Mouse (Mus musculus) forebrain, embryonic 16.5 days (tissue): ENCODE data around the gene Tcf12. TPM values are rescaled to one million over a fixed set of nuclear protein-coding genes. Genes with fewer than 3 reads are reported as not detected.

Experiments used
- ATAC-seq: fragments of 200-750 bp; cut with Nextera tagmentation; 2 replicates; pipeline ENCODE4 v1.8.0; 2017; ENCODE audit warnings: mild to moderate bottlenecking, moderate library complexity
- H3K27ac ChIP-seq: fragments of 300-500 bp; sonication (generic); 2 replicates; pipeline ENCODE4 v1.5.1; 2014; ENCODE audit warnings: low read length, control low read depth
- H3K27me3 ChIP-seq: fragments of 300-500 bp; sonication (generic); replicated peaks from 2 replicates; pipeline ENCODE4 v1.6.1; 2014; ENCODE audit warnings: low read length; ENCODE audit not compliant: control insufficient read depth, insufficient read depth
- H3K36me3 ChIP-seq: fragments of 300-500 bp; sonication (generic); 2 replicates; pipeline ENCODE4 v1.6.1; 2014; ENCODE audit not compliant: control insufficient read depth, insufficient read depth
- H3K4me1 ChIP-seq: fragments of 300-500 bp; sonication (generic); replicated peaks from 2 replicates; pipeline ENCODE4 v1.6.1; 2014; ENCODE audit warnings: low read length; ENCODE audit not compliant: control insufficient read depth, insufficient read depth
- H3K4me2 ChIP-seq: fragments of 300-500 bp; sonication (generic); 2 replicates; pipeline ENCODE4 v1.6.1; 2014; ENCODE audit warnings: mild to moderate bottlenecking, low read length, control low read depth
- H3K4me3 ChIP-seq: fragments of 300-500 bp; sonication (generic); replicated peaks from 2 replicates; pipeline ENCODE4 v1.5.1; 2014; ENCODE audit warnings: mild to moderate bottlenecking, low read length, control low read depth
- H3K9ac ChIP-seq: fragments of 300-500 bp; sonication (generic); replicated peaks from 2 replicates; pipeline ENCODE4 v1.6.1; 2014; ENCODE audit warnings: low read depth, low read length, control low read depth
- H3K9me3 ChIP-seq: fragments of 300-500 bp; sonication (generic); 2 replicates; pipeline ENCODE4 v1.6.1; 2016; ENCODE audit warnings: low read length; ENCODE audit not compliant: control insufficient read depth
- WGBS: fragments of 180-500 bp; shearing (Covaris S2); extraction: QIAGEN DNeasy Blood & Tissue Kit; methylation state at CpG from one replicate; pipeline ENCODE4 v1.1.7; 2014; 5-methylcytosine and 5-hydroxymethylcytosine counted together
- polyA plus RNA-seq: library from polyadenylated mRNA; unstranded; fragments of >200 nt; fragmentation: Nextera tagmentation; extraction: Ambion mirVana; gene quantifications from 2 replicates; pipeline ENCODE4 v1.2.1, GENCODE M21; 2015

The Tcf12 gene
- polyA plus RNA-seq, 1 experiment from 2014 or later = 52.0 TPM

GRCm38 (mm10) chr9:71853904-71854303 is 257.8 kb downstream of the Tcf12 start:
- Histone ChIP-seq H3K4me2 (no peak overlapping the region), H3K4me3 (no peak overlapping the region), H3K36me3 (peaks cover 31% of the 10 kb centered on the region), H3K27ac (no peak overlapping the region), H3K27me3 (no peaks in the 10 kb centered on the region), H3K9me3 (no peaks in the 10 kb centered on the region), H3K9ac (no peak overlapping the region), H3K4me1 (no peaks in the 10 kb centered on the region)
- 95% methylated on average over 3 of the region's 3 CpGs for WGBS
- no peak for ATAC-seq

- no peak for ATAC-seq
- H3K4me1 ChIP-seq = no peaks in the 10 kb centered on the region
- no peaks in the 10 kb centered on the region for H3K9me3 ChIP-seq
- WGBS = 100% methylated on average over 1 of the region's 1 CpGs
- H3K27me3 ChIP-seq = no peaks in the 10 kb centered on the region
- no peak overlapping the region for H3K9ac ChIP-seq
- H3K27ac ChIP-seq = no peak overlapping the region
- H3K36me3 ChIP-seq = peaks cover 24% of the 10 kb centered on the region
- no peak overlapping the region for H3K4me2 ChIP-seq
- H3K4me3 ChIP-seq = no peak overlapping the region
Observed at GRCm38 (mm10) chr9:71850283-71850682, 261.4 kb downstream of the Tcf12 start.

- WGBS = 98% methylated on average over 3 of the region's 3 CpGs
- no peaks in the 10 kb centered on the region for H3K9me3 ChIP-seq
- H3K4me2 ChIP-seq = no peak overlapping the region
Observed at GRCm38 (mm10) chr9:71848392-71848791, 263.3 kb downstream of the Tcf12 start.

GRCm38 (mm10) chr9:71847921-71848320 is 263.8 kb downstream of the Tcf12 start:
- Histone ChIP-seq H3K4me1 (no peaks in the 10 kb centered on the region), H3K9ac (no peak overlapping the region), H3K27ac (no peak overlapping the region), H3K4me3 (no peak overlapping the region), H3K4me2 (no peak overlapping the region), H3K36me3 (peaks cover 25% of the 10 kb centered on the region), H3K27me3 (no peaks in the 10 kb centered on the region), H3K9me3 (no peaks in the 10 kb centered on the region)
- 97% methylated on average over 9 of the region's 9 CpGs for WGBS
- no peak for ATAC-seq

More at GRCm38 (mm10) chr9:71848392-71848791, 263.3 kb downstream of the Tcf12 start:
- Histone ChIP-seq H3K4me3 (no peak overlapping the region), H3K27me3 (no peaks in the 10 kb centered on the region), H3K27ac (no peak overlapping the region), H3K9ac (no peak overlapping the region), H3K36me3 (peaks cover 28% of the 10 kb centered on the region), H3K4me1 (no peaks in the 10 kb centered on the region)
- no peak for ATAC-seq

GRCm38 (mm10) chr9:71841850-71842249 is 269.8 kb downstream of the Tcf12 start:
- H3K27me3 ChIP-seq = no peaks in the 10 kb centered on the region
- H3K9ac ChIP-seq = no peak overlapping the region
- ATAC-seq = no peak
- H3K4me2 ChIP-seq = no peak overlapping the region
- no peaks in the 10 kb centered on the region for H3K9me3 ChIP-seq
- WGBS = 94% methylated on average over 5 of the region's 5 CpGs
- no peak overlapping the region for H3K4me3 ChIP-seq
- no peak overlapping the region for H3K27ac ChIP-seq
- no peaks in the 10 kb centered on the region for H3K4me1 ChIP-seq
- peaks cover 20% of the 10 kb centered on the region for H3K36me3 ChIP-seq

GRCm38 (mm10) chr9:71837366-71837765 is 274.3 kb downstream of the Tcf12 start:
- WGBS = 44% methylated on average over 5 of the region's 5 CpGs
- Histone ChIP-seq H3K27ac (no peak overlapping the region), H3K27me3 (no peaks in the 10 kb centered on the region)

GRCm38 (mm10) chr9:71836366-71836765 is 275.3 kb downstream of the Tcf12 start:
- no peaks in the 10 kb centered on the region for H3K27me3 ChIP-seq
- H3K27ac ChIP-seq = no peak overlapping the region
- H3K36me3 ChIP-seq = no peaks in the 10 kb centered on the region
- no peaks in the 10 kb centered on the region for H3K4me1 ChIP-seq
- H3K9me3 ChIP-seq = no peaks in the 10 kb centered on the region
- no peak overlapping the region for H3K4me2 ChIP-seq
- H3K4me3 ChIP-seq = no peak overlapping the region
- 94% methylated on average over 1 of the region's 1 CpGs for WGBS
- H3K9ac ChIP-seq = no peak overlapping the region
- no peak for ATAC-seq

More at GRCm38 (mm10) chr9:71837366-71837765, 274.3 kb downstream of the Tcf12 start:
- no peak overlapping the region for H3K9ac ChIP-seq
- H3K4me3 ChIP-seq = no peak overlapping the region
- H3K4me1 ChIP-seq = no peaks in the 10 kb centered on the region
- no peak overlapping the region for H3K4me2 ChIP-seq
- H3K9me3 ChIP-seq = no peaks in the 10 kb centered on the region
- ATAC-seq = no peak
- H3K36me3 ChIP-seq = peaks cover 3% of the 10 kb centered on the region

GRCm38 (mm10) chr9:71835203-71835815 is 276.4 kb downstream of the Tcf12 start:
- no peak overlapping the region for H3K27ac ChIP-seq
- no peak overlapping the region for H3K9ac ChIP-seq
- no peaks in the 10 kb centered on the region for H3K27me3 ChIP-seq
- no peak overlapping the region for H3K4me3 ChIP-seq
- 26% methylated on average over 2 of the region's 2 CpGs for WGBS
- H3K36me3 ChIP-seq = no peaks in the 10 kb centered on the region
- ATAC-seq = no peak
- no peak overlapping the region for H3K4me2 ChIP-seq
- H3K9me3 ChIP-seq = no peaks in the 10 kb centered on the region
- no peaks in the 10 kb centered on the region for H3K4me1 ChIP-seq

GRCm38 (mm10) chr9:71834707-71835106 is 277.0 kb downstream of the Tcf12 start:
- H3K27ac ChIP-seq = no peak overlapping the region
- no peaks in the 10 kb centered on the region for H3K4me1 ChIP-seq
- ATAC-seq = no peak
- WGBS = 80% methylated on average over 4 of the region's 4 CpGs
- H3K9me3 ChIP-seq = no peaks in the 10 kb centered on the region
- H3K27me3 ChIP-seq = no peaks in the 10 kb centered on the region
- no peak overlapping the region for H3K4me2 ChIP-seq
- no peaks in the 10 kb centered on the region for H3K36me3 ChIP-seq
- no peak overlapping the region for H3K4me3 ChIP-seq
- H3K9ac ChIP-seq = no peak overlapping the region
